Mouse (Mus musculus) lung, embryonic 16.5 days (tissue): ENCODE measurements at regions not wholly inside any gene's neighbourhood (a gene's known extent, or its start where the extent isn't known, plus 50 kb on each side); places are given as distances from the start of the nearest gene placed in this dataset.

Experiments
- ATAC-seq: fragments of 200-750 bp; cut with Nextera tagmentation; 2 replicates; pipeline ENCODE4 v1.8.0; 2017; ENCODE audit warnings: low read depth, mild to moderate bottlenecking, moderate library complexity
- H3K27ac ChIP-seq: fragments of 300-500 bp; sonication (generic); 2 replicates; pipeline ENCODE4 v1.5.1; 2014; ENCODE audit warnings: mild to moderate bottlenecking, control low read depth, low read length
- H3K27me3 ChIP-seq: fragments of 300-500 bp; sonication (generic); 2 replicates; pipeline ENCODE4 v1.6.1; 2014; ENCODE audit warnings: low read depth, low read length, mixed read lengths; ENCODE audit not compliant: control insufficient read depth, insufficient read depth
- H3K36me3 ChIP-seq: fragments of 300-500 bp; sonication (generic); 2 replicates; pipeline ENCODE4 v1.6.1; 2014; ENCODE audit warnings: low read length; ENCODE audit not compliant: control insufficient read depth, insufficient read depth
- H3K4me1 ChIP-seq: fragments of 300-500 bp; sonication (generic); replicated peaks from 2 replicates; pipeline ENCODE4 v1.6.1; 2014; ENCODE audit warnings: low read length, mixed read lengths; ENCODE audit not compliant: control insufficient read depth, insufficient read depth
- H3K4me2 ChIP-seq: fragments of 300-500 bp; sonication (generic); 2 replicates; pipeline ENCODE4 v1.6.1; 2014; ENCODE audit warnings: low read depth, low read length, control low read depth
- H3K4me3 ChIP-seq: fragments of 300-500 bp; sonication (generic); 2 replicates; pipeline ENCODE4 v1.5.1; 2014; ENCODE audit warnings: mild to moderate bottlenecking, low read length, control low read depth
- H3K9ac ChIP-seq: fragments of 300-500 bp; sonication (generic); 2 replicates; pipeline ENCODE4 v1.6.1; 2014; ENCODE audit warnings: low read length, control low read depth
- H3K9me3 ChIP-seq: fragments of 300-500 bp; sonication (generic); 2 replicates; pipeline ENCODE4 v1.6.1; 2016; ENCODE audit warnings: low read length; ENCODE audit not compliant: control insufficient read depth
- WGBS: fragments of 180-500 bp; shearing (Covaris S2); extraction: QIAGEN DNeasy Blood & Tissue Kit; methylation state at CpG from one replicate; pipeline ENCODE4 v1.1.7; 2014; 5-methylcytosine and 5-hydroxymethylcytosine counted together

GRCm38 (mm10) chr9:30021981-30022380 lies 59.0 kb upstream of the Ntm start:
- H3K4me2 ChIP-seq: no peak overlapping the region
- no peak overlapping the region for H3K27ac ChIP-seq
- no peak overlapping the region for H3K4me3 ChIP-seq
- ATAC-seq: no peak
- no peaks in the 10 kb centered on the region for H3K27me3 ChIP-seq
- no peak overlapping the region for H3K9ac ChIP-seq
- H3K9me3 ChIP-seq: no peaks in the 10 kb centered on the region
- no peaks in the 10 kb centered on the region for H3K36me3 ChIP-seq
- whole genome bisulfite sequencing: 66% methylated on average over 3 of the region's 3 CpGs
- no peaks in the 10 kb centered on the region for H3K4me1 ChIP-seq

GRCm38 (mm10) chr9:30025275-30025674 lies 62.3 kb upstream of the Ntm start:
- Histone ChIP-seq H3K4me1 (no peaks in the 10 kb centered on the region), H3K9ac (no peak overlapping the region), H3K27me3 (no peaks in the 10 kb centered on the region), H3K4me3 (no peak overlapping the region), H3K36me3 (no peaks in the 10 kb centered on the region), H3K27ac (no peak overlapping the region), H3K4me2 (no peak overlapping the region), H3K9me3 (no peaks in the 10 kb centered on the region)
- WGBS: 60% methylated on average over 7 of the region's 7 CpGs
- ATAC-seq: no peak

- H3K4me2 ChIP-seq: no peak overlapping the region
- WGBS: 18% methylated on average over 5 of the region's 5 CpGs
- H3K4me1 ChIP-seq: no peaks in the 10 kb centered on the region
- no peak for ATAC-seq
- H3K9ac ChIP-seq: no peak overlapping the region
- H3K27me3 ChIP-seq: no peaks in the 10 kb centered on the region
- H3K27ac ChIP-seq: no peak overlapping the region
- H3K9me3 ChIP-seq: no peaks in the 10 kb centered on the region
- H3K4me3 ChIP-seq: no peak overlapping the region
- H3K36me3 ChIP-seq: no peaks in the 10 kb centered on the region
Measured at GRCm38 (mm10) chr9:30026939-30027338, 64.0 kb upstream of the Ntm start.

GRCm38 (mm10) chr9:30040396-30040795 lies 77.5 kb upstream of the Ntm start:
- H3K9me3 ChIP-seq: no peaks in the 10 kb centered on the region
- H3K27me3 ChIP-seq: no peaks in the 10 kb centered on the region
- H3K9ac ChIP-seq: no peak overlapping the region
- H3K36me3 ChIP-seq: no peaks in the 10 kb centered on the region
- no peak overlapping the region for H3K4me3 ChIP-seq
- no peak overlapping the region for H3K27ac ChIP-seq
- no peaks in the 10 kb centered on the region for H3K4me1 ChIP-seq
- H3K4me2 ChIP-seq: no peak overlapping the region
- 36% methylated on average over 4 of the region's 4 CpGs for WGBS
- ATAC-seq: no peak

GRCm38 (mm10) chr9:30064551-30064950 lies 101.6 kb upstream of the Ntm start:
- Histone ChIP-seq H3K4me2 (no peak overlapping the region), H3K4me3 (no peak overlapping the region), H3K9ac (no peak overlapping the region), H3K27ac (no peak overlapping the region), H3K4me1 (no peaks in the 10 kb centered on the region), H3K36me3 (no peaks in the 10 kb centered on the region), H3K9me3 (no peaks in the 10 kb centered on the region), H3K27me3 (no peaks in the 10 kb centered on the region)
- no peak for ATAC-seq
- 69% methylated on average over 2 of the region's 2 CpGs for WGBS

GRCm38 (mm10) chr9:30067980-30068379 lies 105.0 kb upstream of the Ntm start:
- H3K9me3 ChIP-seq: no peaks in the 10 kb centered on the region
- no peak for ATAC-seq
- H3K27ac ChIP-seq: no peak overlapping the region
- no peak overlapping the region for H3K4me2 ChIP-seq
- H3K27me3 ChIP-seq: no peaks in the 10 kb centered on the region
- no peak overlapping the region for H3K9ac ChIP-seq
- no peaks in the 10 kb centered on the region for H3K36me3 ChIP-seq
- WGBS: 84% methylated on average over 7 of the region's 7 CpGs
- no peak overlapping the region for H3K4me3 ChIP-seq
- no peaks in the 10 kb centered on the region for H3K4me1 ChIP-seq

- Histone ChIP-seq H3K4me1 (no peaks in the 10 kb centered on the region), H3K4me3 (no peak overlapping the region), H3K9ac (no peak overlapping the region), H3K27me3 (no peaks in the 10 kb centered on the region), H3K27ac (no peak overlapping the region), H3K36me3 (no peaks in the 10 kb centered on the region), H3K4me2 (no peak overlapping the region), H3K9me3 (no peaks in the 10 kb centered on the region)
- ATAC-seq: no peak
- WGBS: 59% methylated on average over 3 of the region's 3 CpGs
Measured at GRCm38 (mm10) chr9:30075233-30075632, 112.3 kb upstream of the Ntm start.

- WGBS: 88% methylated on average over 6 of the region's 6 CpGs
- Histone ChIP-seq H3K36me3 (no peaks in the 10 kb centered on the region), H3K9me3 (no peaks in the 10 kb centered on the region), H3K4me1 (no peaks in the 10 kb centered on the region), H3K4me3 (no peak overlapping the region), H3K27ac (no peak overlapping the region), H3K9ac (no peak overlapping the region), H3K27me3 (no peaks in the 10 kb centered on the region), H3K4me2 (no peak overlapping the region)
- no peak for ATAC-seq
Measured at GRCm38 (mm10) chr9:30076006-30076405, 113.1 kb upstream of the Ntm start.

- H3K9ac ChIP-seq: no peak overlapping the region
- no peak overlapping the region for H3K27ac ChIP-seq
- no peaks in the 10 kb centered on the region for H3K36me3 ChIP-seq
- H3K9me3 ChIP-seq: no peaks in the 10 kb centered on the region
- ATAC-seq: no peak
- 37% methylated on average over 3 of the region's 3 CpGs for WGBS
- no peaks in the 10 kb centered on the region for H3K4me1 ChIP-seq
- no peak overlapping the region for H3K4me3 ChIP-seq
- no peak overlapping the region for H3K4me2 ChIP-seq
- no peaks in the 10 kb centered on the region for H3K27me3 ChIP-seq
Measured at GRCm38 (mm10) chr9:30076482-30076881, 113.5 kb upstream of the Ntm start.

GRCm38 (mm10) chr9:30101942-30102341 lies 139.0 kb upstream of the Ntm start:
- H3K4me3 ChIP-seq: no peak overlapping the region
- ATAC-seq: no peak
- WGBS: 41% methylated on average over 6 of the region's 6 CpGs
- H3K9me3 ChIP-seq: no peaks in the 10 kb centered on the region
- H3K4me1 ChIP-seq: no peaks in the 10 kb centered on the region
- H3K27me3 ChIP-seq: no peaks in the 10 kb centered on the region
- no peaks in the 10 kb centered on the region for H3K36me3 ChIP-seq
- H3K9ac ChIP-seq: no peak overlapping the region
- no peak overlapping the region for H3K4me2 ChIP-seq
- H3K27ac ChIP-seq: no peak overlapping the region
